Mouse (Mus musculus) embryonic facial prominence, embryonic 14.5 days (tissue): ENCODE measurements around the gene Cdk1. TPM values are rescaled to one million over a fixed set of nuclear protein-coding genes. Genes with fewer than 3 reads are reported as not detected.

Source experiments
- ATAC-seq: fragments of 200-750 bp; cut with Nextera tagmentation; 2 replicates; pipeline ENCODE4 v1.8.0; 2017; ENCODE audit warnings: low read depth, moderate number of reproducible peaks, moderate TSS enrichment
- DNase-seq: peaks from one replicate; pipeline ENCODE4 v3.0.0-alpha.2; 2015; ENCODE audit warnings: low spot score
- H3K27ac ChIP-seq: fragments of 300-500 bp; sonication (generic); replicated peaks from 2 replicates; pipeline ENCODE4 v1.5.1; 2014; ENCODE audit warnings: low read depth, mild to moderate bottlenecking, low read length, moderate library complexity
- H3K27me3 ChIP-seq: fragments of 300-500 bp; sonication (generic); replicated peaks from 2 replicates; pipeline ENCODE4 v1.6.1; 2014; ENCODE audit warnings: low read length; ENCODE audit not compliant: control insufficient read depth, insufficient read depth
- H3K36me3 ChIP-seq: fragments of 300-500 bp; sonication (generic); 2 replicates; pipeline ENCODE4 v1.6.1; 2014; ENCODE audit warnings: low read length, mixed read lengths; ENCODE audit not compliant: control insufficient read depth, insufficient read depth
- H3K4me1 ChIP-seq: fragments of 300-500 bp; sonication (generic); 2 replicates; pipeline ENCODE4 v1.6.1; 2014; ENCODE audit warnings: antibody characterized with exemption, low read length; ENCODE audit not compliant: control insufficient read depth, insufficient read depth
- H3K4me2 ChIP-seq: fragments of 300-500 bp; sonication (generic); 2 replicates; pipeline ENCODE4 v1.6.1; 2014; ENCODE audit warnings: low read depth, mild to moderate bottlenecking, low read length, moderate library complexity, mixed read lengths
- H3K4me3 ChIP-seq: fragments of 300-500 bp; sonication (generic); 2 replicates; pipeline ENCODE4 v1.5.1; 2014; ENCODE audit warnings: low read depth, mild to moderate bottlenecking, low read length
- H3K9ac ChIP-seq: fragments of 300-500 bp; sonication (generic); 2 replicates; pipeline ENCODE4 v1.6.1; 2014; ENCODE audit warnings: low read depth, mild to moderate bottlenecking, low read length, moderate library complexity, mixed read lengths
- H3K9me3 ChIP-seq: fragments of 300-500 bp; sonication (generic); 2 replicates; pipeline ENCODE4 v1.6.1; 2016; ENCODE audit warnings: low read length; ENCODE audit not compliant: control insufficient read depth
- WGBS: fragments of 180-500 bp; shearing (Covaris S2); extraction: QIAGEN DNeasy Blood & Tissue Kit; methylation state at CpG from one replicate; pipeline ENCODE4 v1.1.7; 2014; 5-methylcytosine and 5-hydroxymethylcytosine counted together
- polyA plus RNA-seq: library from polyadenylated mRNA; unstranded; fragments of >200 nt; fragmentation: Nextera tagmentation; extraction: Ambion mirVana; gene quantifications from 2 replicates; pipeline ENCODE4 v1.2.1, GENCODE M21; 2014

Gene Cdk1
- polyA plus RNA-seq, 1 experiment from 2014 or later, result 397 TPM

GRCm38 (mm10) chr10:69383186-69383585, 30.4 kb upstream of the Cdk1 start:
- H3K4me2 ChIP-seq, result no peak overlapping the region
- H3K9ac ChIP-seq, result no peak overlapping the region
- no peak overlapping the region for H3K4me3 ChIP-seq
- DNase-seq (no peak), ATAC-seq (no peak)
- H3K9me3 ChIP-seq, result no peaks in the 10 kb centered on the region
- no peaks in the 10 kb centered on the region for H3K36me3 ChIP-seq
- H3K27me3 ChIP-seq, result no peaks in the 10 kb centered on the region
- no peaks in the 10 kb centered on the region for H3K4me1 ChIP-seq
- H3K27ac ChIP-seq, result no peak overlapping the region
- 94% methylated on average over 1 of the region's 1 CpGs for WGBS

DNA sequence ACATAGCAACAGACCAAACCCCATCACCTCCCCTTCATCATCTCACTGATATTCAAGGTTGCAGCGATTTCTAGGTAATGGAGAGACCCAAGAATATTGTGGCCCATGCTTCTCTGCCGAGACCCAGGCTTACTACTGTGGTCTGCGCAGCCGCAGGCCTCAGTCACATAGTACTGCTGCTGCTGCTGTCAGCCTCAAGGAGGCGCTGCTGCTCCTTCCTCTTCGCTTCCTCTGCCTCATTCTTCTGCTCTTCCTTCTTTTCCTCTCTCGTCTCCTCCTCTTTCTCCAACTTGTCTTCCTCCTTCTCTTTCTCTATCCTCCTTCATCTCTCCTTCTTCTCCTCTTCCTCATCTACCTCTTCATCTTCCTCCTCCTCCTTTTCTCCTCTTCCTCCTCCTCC, 22.4 kb upstream of the Cdk1 start:
- no peak for DNase-seq
- no peak for ATAC-seq
- whole genome bisulfite sequencing, result 58% methylated on average over 7 of the region's 7 CpGs
- Histone ChIP-seq H3K9me3 (no peaks in the 10 kb centered on the region), H3K4me2 (no peak overlapping the region), H3K27ac (no peak overlapping the region), H3K9ac (no peak overlapping the region), H3K36me3 (no peaks in the 10 kb centered on the region), H3K4me1 (no peaks in the 10 kb centered on the region), H3K4me3 (no peak overlapping the region), H3K27me3 (no peaks in the 10 kb centered on the region)

GRCm38 (mm10) chr10:69373796-69374550, 21.2 kb upstream of the Cdk1 start:
- WGBS, result 66% methylated on average over 10 of the region's 10 CpGs
- ATAC-seq, result no peak

DNA sequence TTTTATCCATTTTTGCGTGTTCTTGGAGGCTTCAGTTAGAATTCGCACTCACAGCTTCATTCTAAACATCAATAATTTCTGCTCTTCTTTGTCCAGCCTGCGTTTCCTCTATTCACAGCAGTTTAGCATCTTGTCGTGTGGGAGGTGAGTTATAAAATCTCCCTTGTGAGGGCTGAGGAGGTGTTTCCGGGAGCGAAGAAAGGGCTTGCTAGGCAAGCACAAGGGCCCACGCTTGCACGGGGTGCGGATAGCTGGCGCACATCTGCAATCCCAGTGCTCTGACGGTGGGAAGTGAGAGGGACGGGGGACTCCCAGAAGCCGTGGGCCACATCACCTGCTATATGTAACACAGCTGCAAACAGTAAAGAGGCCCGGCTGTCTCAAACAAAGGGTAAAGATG, 19.3 kb upstream of the Cdk1 start:
- Histone ChIP-seq H3K36me3 (no peaks in the 10 kb centered on the region), H3K4me2 (no peak overlapping the region), H3K9ac (no peak overlapping the region), H3K27ac (no peak overlapping the region), H3K27me3 (no peaks in the 10 kb centered on the region), H3K4me3 (no peak overlapping the region), H3K9me3 (no peaks in the 10 kb centered on the region), H3K4me1 (no peaks in the 10 kb centered on the region)
- ATAC-seq, result no peak
- DNase-seq, result no peak
- WGBS, result 78% methylated on average over 14 of the region's 14 CpGs

More at GRCm38 (mm10) chr10:69373796-69374550, 21.2 kb upstream of the Cdk1 start:
- H3K9ac ChIP-seq, result no peak overlapping the region
- no peak for DNase-seq
- H3K4me2 ChIP-seq, result no peak overlapping the region
- H3K36me3 ChIP-seq, result no peaks in the 10 kb centered on the region
- H3K4me1 ChIP-seq, result no peaks in the 10 kb centered on the region
- no peak overlapping the region for H3K27ac ChIP-seq
- no peak overlapping the region for H3K4me3 ChIP-seq
- H3K27me3 ChIP-seq, result no peaks in the 10 kb centered on the region
- no peaks in the 10 kb centered on the region for H3K9me3 ChIP-seq

- no peak for DNase-seq
- H3K4me1 ChIP-seq, result no peaks in the 10 kb centered on the region
- H3K27me3 ChIP-seq, result no peaks in the 10 kb centered on the region
- no peak overlapping the region for H3K27ac ChIP-seq
- H3K9ac ChIP-seq, result no peak overlapping the region
- no peaks in the 10 kb centered on the region for H3K9me3 ChIP-seq
- H3K36me3 ChIP-seq, result no peaks in the 10 kb centered on the region
- WGBS, result 14% methylated on average over 10 of the region's 10 CpGs
- no peak overlapping the region for H3K4me2 ChIP-seq
- no peak; the same call in 1 of the 2 replicates for ATAC-seq
- no peak overlapping the region for H3K4me3 ChIP-seq
Observed at GRCm38 (mm10) chr10:69371441-69371840, 18.7 kb upstream of the Cdk1 start.

- no peak overlapping the region for H3K4me3 ChIP-seq
- 70% methylated on average over 6 of the region's 6 CpGs for WGBS
- H3K27ac ChIP-seq, result no peak overlapping the region
- ATAC-seq (peak; percentile 42; the same call in 1 of the 2 replicates), DNase-seq (no peak)
- no peak overlapping the region for H3K9ac ChIP-seq
- no peaks in the 10 kb centered on the region for H3K27me3 ChIP-seq
- H3K36me3 ChIP-seq, result no peaks in the 10 kb centered on the region
- H3K4me1 ChIP-seq, result no peaks in the 10 kb centered on the region
- no peaks in the 10 kb centered on the region for H3K9me3 ChIP-seq
- H3K4me2 ChIP-seq, result no peak overlapping the region
Observed at GRCm38 (mm10) chr10:69369321-69369720, 16.6 kb upstream of the Cdk1 start.

DNA sequence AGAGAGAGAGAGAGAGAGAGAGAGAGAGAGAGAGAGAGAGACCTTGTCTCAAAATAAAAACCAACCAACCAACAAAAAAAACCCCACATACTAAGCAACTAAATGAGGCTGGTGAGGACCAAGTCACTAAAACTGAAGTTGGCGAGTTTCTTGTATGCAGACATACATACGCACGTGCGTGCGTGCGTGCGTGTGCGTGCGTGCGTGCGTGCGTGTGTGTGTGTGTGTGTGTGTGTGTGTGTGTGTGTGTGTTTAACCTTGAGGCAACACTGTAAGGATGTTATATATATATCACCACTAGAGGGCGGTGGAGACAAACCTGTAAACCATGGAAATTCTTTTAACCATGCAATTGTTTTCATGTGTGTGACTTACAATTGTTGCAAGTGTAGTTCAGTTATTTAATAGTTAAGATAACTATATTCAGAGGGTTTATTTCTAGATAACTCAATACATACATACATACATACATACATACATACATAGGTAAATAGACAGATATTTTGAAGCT, 14.2 kb upstream of the Cdk1 start:
- no peak for DNase-seq
- Histone ChIP-seq H3K36me3 (no peaks in the 10 kb centered on the region), H3K4me2 (no peak overlapping the region), H3K9ac (no peak overlapping the region), H3K27ac (no peak overlapping the region), H3K4me3 (no peak overlapping the region), H3K4me1 (no peaks in the 10 kb centered on the region), H3K9me3 (no peaks in the 10 kb centered on the region), H3K27me3 (no peaks in the 10 kb centered on the region)
- no peak for ATAC-seq
- WGBS, result 85% methylated on average over 13 of the region's 13 CpGs

GRCm38 (mm10) chr10:69366208-69366607, 13.5 kb upstream of the Cdk1 start:
- DNase-seq, result no peak
- 76% methylated on average over 11 of the region's 11 CpGs for WGBS
- Histone ChIP-seq H3K4me2 (no peak overlapping the region), H3K27me3 (no peaks in the 10 kb centered on the region), H3K4me1 (no peaks in the 10 kb centered on the region), H3K9me3 (no peaks in the 10 kb centered on the region), H3K9ac (no peak overlapping the region), H3K36me3 (no peaks in the 10 kb centered on the region), H3K27ac (no peak overlapping the region), H3K4me3 (no peak overlapping the region)
- no peak for ATAC-seq

DNA sequence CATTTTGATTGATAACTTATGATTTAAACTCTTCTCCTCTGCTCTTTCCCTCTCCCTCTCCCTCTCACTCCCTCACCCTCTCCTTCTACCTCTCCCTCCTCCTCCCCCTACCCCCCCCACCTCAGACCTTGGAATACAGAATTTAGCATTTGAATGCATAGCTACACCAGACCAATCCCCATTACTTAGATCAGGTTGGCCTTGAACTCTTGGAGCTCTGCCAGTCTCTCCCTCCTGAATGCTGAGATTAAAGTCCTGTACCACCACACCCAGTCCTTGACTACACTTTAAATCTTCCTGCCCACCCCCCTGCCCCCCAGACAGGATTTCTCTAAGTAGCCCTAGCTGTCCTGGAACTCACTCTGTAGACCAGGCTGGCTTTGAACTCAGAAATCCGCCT, 6.9 kb upstream of the Cdk1 start:
- Histone ChIP-seq H3K4me3 (no peak overlapping the region), H3K4me1 (no peaks in the 10 kb centered on the region), H3K27me3 (no peaks in the 10 kb centered on the region), H3K27ac (no peak overlapping the region), H3K9ac (no peak overlapping the region), H3K4me2 (no peak overlapping the region), H3K9me3 (no peaks in the 10 kb centered on the region), H3K36me3 (no peaks in the 10 kb centered on the region)
- DNase-seq (no peak), ATAC-seq (no peak)
- 87% methylated on average over 1 of the region's 1 CpGs for WGBS
